Mouse (Mus musculus) olfactory bulb, adult 2 months (tissue): ENCODE measurements around the gene Tfb2m.

Experiments used
- CTCF ChIP-seq: fragments of 200-500 bp; IDR thresholded peaks from 2 replicates; pipeline ENCODE4 v1.5.1; 2012; ENCODE audit warnings: low read depth, mild to moderate bottlenecking, low read length, moderate library complexity; ENCODE audit not compliant: insufficient read depth
- POLR2A ChIP-seq: fragments of 200-500 bp; IDR thresholded peaks from 2 replicates; pipeline ENCODE4 v1.6.1; 2012; ENCODE audit warnings: mild to moderate bottlenecking, low read depth, low read length, moderate library complexity; ENCODE audit not compliant: insufficient read depth

GRCm38 (mm10) chr1:179499257-179499656, 46.8 kb downstream of the Tfb2m start:
- TF ChIP-seq CTCF (no peak), POLR2A (no peak)
